Mouse (Mus musculus) myocyte (in vitro differentiated cells): Measurements from ENCODE around the gene Zfp791. TPM values are rescaled to one million over a fixed set of nuclear protein-coding genes. Genes with fewer than 3 reads are reported as not detected.
A peak's percentile ranks its signal among the peaks of the same experiment; 100 is the strongest.
"Not testable (repeated sequence)": the region's sequence is repeated elsewhere in the genome, so short reads cannot be mapped to it uniquely, and the experiment has no call there.

ENCODE experiments used
- H3K27me3 ChIP-seq: one replicate; pipeline ENCODE4 v1.6.1; 2011; ENCODE audit not compliant: control insufficient read depth, insufficient read depth, insufficient read length
- H3K36me3 ChIP-seq: one replicate; pipeline ENCODE4 v1.6.1; 2011; ENCODE audit not compliant: control insufficient read depth, insufficient read depth
- H3K4me2 ChIP-seq: one replicate; pipeline ENCODE4 v1.6.1; 2011; ENCODE audit warnings: low read depth, control low read depth
- H3K4me3 ChIP-seq: one replicate; pipeline ENCODE4 v1.5.1; 2011; ENCODE audit warnings: mild to moderate bottlenecking, control low read depth, moderate library complexity
- H3K79me2 ChIP-seq: one replicate; pipeline ENCODE4 v1.6.1; 2011; ENCODE audit not compliant: control insufficient read depth, insufficient read depth
- H3ac ChIP-seq: one replicate; pipeline ENCODE4 v1.6.1; 2011; ENCODE audit not compliant: control insufficient read depth, insufficient read length
- CEBPB ChIP-seq: IDR thresholded peaks from 2 replicates; pipeline ENCODE4 v1.6.1; 2011; ENCODE audit warnings: mild to moderate bottlenecking, moderate library complexity; ENCODE audit not compliant: poor library complexity, insufficient read depth, severe bottlenecking
- E2F4 ChIP-seq: IDR thresholded peaks from one replicate; pipeline ENCODE4 v1.6.1; 2011; ENCODE audit warnings: mild to moderate bottlenecking, control low read depth, moderate library complexity; ENCODE audit not compliant: insufficient read depth
- MAX ChIP-seq: IDR thresholded peaks from one replicate; pipeline ENCODE4 v1.6.1; 2011; ENCODE audit warnings: low read depth, mild to moderate bottlenecking, control low read depth
- MYOD1 ChIP-seq, 3 experiments: IDR thresholded peaks; one replicate each; pipeline ENCODE4 v1.6.1; 2011; ENCODE audit warnings: control low read depth in 2 of 3, low read depth in 2 of 3, mild to moderate bottlenecking in 2 of 3, moderate library complexity in 1 of 3; ENCODE audit not compliant: insufficient read length in 2 of 3, control insufficient read depth in 1 of 3
- MYOG ChIP-seq, 3 experiments: IDR thresholded peaks; one replicate each; pipeline ENCODE4 v1.6.1; 2011; ENCODE audit warnings: control low read depth in 2 of 3, low read depth in 2 of 3, mild to moderate bottlenecking in 2 of 3; ENCODE audit not compliant: insufficient read length in 2 of 3, control insufficient read depth in 1 of 3, insufficient read depth in 1 of 3
- POLR2A ChIP-seq: IDR thresholded peaks from one replicate; pipeline ENCODE4 v1.6.1; 2011; ENCODE audit warnings: low read depth, mild to moderate bottlenecking, control low read depth, moderate library complexity; ENCODE audit not compliant: insufficient read length
- POLR2AphosphoS2 ChIP-seq: IDR thresholded peaks from one replicate; pipeline ENCODE4 v1.6.1; 2011; ENCODE audit warnings: low read depth, control low read depth; ENCODE audit not compliant: insufficient read length
- REST ChIP-seq: IDR thresholded peaks from one replicate; pipeline ENCODE4 v1.6.1; 2011; ENCODE audit warnings: mild to moderate bottlenecking, control low read depth, moderate library complexity; ENCODE audit not compliant: insufficient read depth, insufficient read length
- SRF ChIP-seq: IDR thresholded peaks from one replicate; pipeline ENCODE4 v1.6.1; 2011; ENCODE audit warnings: low read depth; ENCODE audit not compliant: control insufficient read depth, insufficient read length
- TCF12 ChIP-seq: IDR thresholded peaks from one replicate; pipeline ENCODE4 v1.6.1; 2011; ENCODE audit warnings: mild to moderate bottlenecking, control low read depth; ENCODE audit not compliant: poor library complexity, insufficient read depth, severe bottlenecking
- TCF3 ChIP-seq: IDR thresholded peaks from one replicate; pipeline ENCODE4 v1.6.1; 2011; ENCODE audit warnings: low read depth, control low read depth; ENCODE audit not compliant: insufficient read length
- USF1 ChIP-seq: IDR thresholded peaks from one replicate; pipeline ENCODE4 v1.6.1; 2011; ENCODE audit warnings: low read depth, mild to moderate bottlenecking, control low read depth, moderate library complexity
- polyA plus RNA-seq: library from polyadenylated mRNA; unstranded; fragments of >200 nt; fragmentation: generic; extraction: Trizol; gene quantifications from one replicate; pipeline ENCODE4 v1.2.1, GENCODE M21; 2012; ENCODE audit warnings: missing spikeins

Zfp791 gene
- polyA plus RNA-seq, 1 experiment, result not detected

GRCm38 (mm10) chr8:85083108-85083813, 39.6 kb downstream of the Zfp791 start, which contains the start of gene Man2b1:
TSS of gene Man2b1 (plus strand) at chr8:85083270.
- peaks cover 9% of the 10 kb centered on the region for H3K79me2 ChIP-seq
- TF ChIP-seq REST (no peak), USF1 (peak; percentile 47)
- H3ac ChIP-seq, result no peak within 1 kb of the TSS

GRCm38 (mm10) chr8:85082169-85082568, 40.7 kb downstream of the Zfp791 start:
- not testable (repeated sequence) for H3K36me3 ChIP-seq, H3ac ChIP-seq, H3K27me3 ChIP-seq, H3K4me2 ChIP-seq, H3K79me2 ChIP-seq
- peak overlapping the region; percentile 96 for H3K4me3 ChIP-seq

More at GRCm38 (mm10) chr8:85083108-85083813, 39.6 kb downstream of the Zfp791 start, which contains the start of gene Man2b1:
- Histone ChIP-seq H3K4me3 (peak within 1 kb of the TSS; percentile 22), H3K36me3 (peaks cover 10% of the 10 kb centered on the region), H3K4me2 (peak within 1 kb of the TSS; percentile 92), H3K27me3 (no peaks in the 10 kb centered on the region)

- Histone ChIP-seq H3K4me2 (peak within 1 kb of the TSS; percentile 83), H3K79me2 (peaks cover 9% of the 10 kb centered on the region), H3ac (peak within 1 kb of the TSS; percentile 74), H3K4me3 (peak within 1 kb of the TSS; percentile 96), H3K36me3 (no peaks in the 10 kb centered on the region), H3K27me3 (no peaks in the 10 kb centered on the region)
- no peak for TF ChIP-seq POLR2A
- no peak for TF ChIP-seq CEBPB
- no peak for TF ChIP-seq SRF
- TF ChIP-seq TCF12, result no peak
- TF ChIP-seq E2F4, result no peak
- TF ChIP-seq POLR2AphosphoS2, result no peak
- TF ChIP-seq REST, result no peak
- TF ChIP-seq MYOD1 (IDR thresholded peaks at IDR 0.05; ENCODE audit: control insufficient read depth in 1 of 3, insufficient read length in 2 of 3, low read depth in 2 of 3), result no peak
- TF ChIP-seq TCF3, result no peak
Measured at GRCm38 (mm10) chr8:85081216-85081555, 41.7 kb downstream of the Zfp791 start, which contains the start of gene Wdr83. TSS of gene Wdr83 (minus strand) at chr8:85081306.

- H3ac ChIP-seq, result peak within 1 kb of the TSS; percentile 74
- no peak for TF ChIP-seq MYOD1 (IDR thresholded peaks at IDR 0.05; ENCODE audit: control insufficient read depth in 1 of 3, insufficient read length in 2 of 3, low read depth in 2 of 3)
- TF ChIP-seq POLR2A, result peak; percentile 0
- H3K4me2 ChIP-seq, result peak within 1 kb of the TSS; percentile 83
- H3K4me3 ChIP-seq, result peak within 1 kb of the TSS; percentile 96
- peaks cover 9% of the 10 kb centered on the region for H3K79me2 ChIP-seq
- H3K36me3 ChIP-seq, result peaks cover 2% of the 10 kb centered on the region
- H3K27me3 ChIP-seq, result no peaks in the 10 kb centered on the region
Measured at GRCm38 (mm10) chr8:85080532-85081215, 42.2 kb downstream of the Zfp791 start, which contains the start of gene Wdr83os. TSS of gene Wdr83os (plus strand) at chr8:85080740.

GRCm38 (mm10) chr8:85080214-85080531, 42.7 kb downstream of the Zfp791 start:
- Histone ChIP-seq H3ac (peak overlapping the region; percentile 74), H3K36me3 (peaks cover 7% of the 10 kb centered on the region), H3K79me2 (peaks cover 9% of the 10 kb centered on the region), H3K4me3 (peak overlapping the region; percentile 96), H3K4me2 (peak overlapping the region; percentile 83), H3K27me3 (no peaks in the 10 kb centered on the region)
- TF ChIP-seq SRF, result no peak
- TF ChIP-seq MAX, result no peak
- TF ChIP-seq USF1, result no peak
- TF ChIP-seq REST, result no peak
- no peak for TF ChIP-seq TCF12
- no peak for TF ChIP-seq MYOD1 (IDR thresholded peaks at IDR 0.05; ENCODE audit: control insufficient read depth in 1 of 3, insufficient read length in 2 of 3, low read depth in 2 of 3)
- peak; percentile 5 for TF ChIP-seq POLR2A
- TF ChIP-seq MYOG (IDR thresholded peaks at IDR 0.05; ENCODE audit: control insufficient read depth in 1 of 3, insufficient read depth in 1 of 3, insufficient read length in 2 of 3, low read depth in 2 of 3), result no peak
- TF ChIP-seq TCF3, result no peak
- TF ChIP-seq CEBPB, result no peak
- peak; percentile 12 for TF ChIP-seq POLR2AphosphoS2
- no peak for TF ChIP-seq E2F4

GRCm38 (mm10) chr8:85076993-85077392, 45.9 kb downstream of the Zfp791 start:
- TF ChIP-seq TCF12 (no peak), POLR2A (no peak), MYOG (IDR thresholded peaks at IDR 0.05; ENCODE audit: control insufficient read depth in 1 of 3, insufficient read depth in 1 of 3, insufficient read length in 2 of 3, low read depth in 2 of 3) (no peak)
- Histone ChIP-seq H3K27me3 (no peaks in the 10 kb centered on the region), H3K4me3 (no peak overlapping the region), H3K4me2 (no peak overlapping the region), H3ac (no peak overlapping the region), H3K79me2 (peaks cover 9% of the 10 kb centered on the region), H3K36me3 (peaks cover 12% of the 10 kb centered on the region)
